Mouse (Mus musculus): ENCODE measurements at regions not wholly inside any gene's neighbourhood (a gene's known extent, or its start where the extent isn't known, plus 50 kb on each side); places are given as distances from the start of the nearest gene placed in this dataset.

DNA sequence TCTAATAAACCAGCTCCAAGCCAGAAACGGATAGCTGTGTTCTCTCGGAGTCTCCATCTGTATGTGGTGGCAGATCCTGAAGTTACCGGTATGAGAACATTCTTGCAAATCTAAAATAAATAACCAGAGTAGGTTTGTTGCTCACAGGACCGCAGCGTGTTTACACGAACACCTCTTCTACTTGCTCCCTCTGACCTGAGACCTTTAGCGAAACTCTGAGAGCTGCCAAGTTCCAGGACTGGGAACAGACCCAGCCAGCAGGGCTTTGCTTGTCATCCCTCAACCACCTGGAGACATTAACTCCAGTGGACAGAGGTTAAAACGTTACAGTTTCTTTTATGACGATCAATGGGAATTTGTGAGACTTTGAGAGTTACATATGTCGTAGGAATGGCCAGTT lies 407.5 kb downstream of the Klf5 start:
- TF ChIP-seq CTCF (IDR thresholded peaks at IDR 0.05; ENCODE audit: low read depth), result no peak
- no peak for TF ChIP-seq EP300 (IDR thresholded peaks at IDR 0.05; ENCODE audit: low read depth)

All from heart, postnatal 0 days (tissue).